Mouse (Mus musculus) midbrain, embryonic 11.5 days (tissue): ENCODE data around the gene Stac. TPM values are rescaled to one million over a fixed set of nuclear protein-coding genes. Genes with fewer than 3 reads are reported as not detected.

Source experiments
- ATAC-seq: fragments of 200-750 bp; cut with Nextera tagmentation; 2 replicates; pipeline ENCODE4 v1.8.0; 2017; ENCODE audit warnings: moderate TSS enrichment, moderate library complexity; ENCODE audit not compliant: low FRiP score
- DNase-seq: peaks from one replicate; pipeline ENCODE4 v3.0.0; 2015; ENCODE audit warnings: low spot score; ENCODE audit errors: missing footprints
- H3K27ac ChIP-seq: fragments of 300-500 bp; sonication (generic); 2 replicates; pipeline ENCODE4 v1.5.1; 2014; ENCODE audit warnings: low read depth, low read length
- H3K27me3 ChIP-seq: fragments of 300-500 bp; sonication (generic); 2 replicates; pipeline ENCODE4 v1.6.1; 2014; ENCODE audit warnings: mild to moderate bottlenecking, low read length, moderate library complexity, mixed read lengths; ENCODE audit not compliant: control insufficient read depth, insufficient read depth
- H3K36me3 ChIP-seq: fragments of 300-500 bp; sonication (generic); 2 replicates; pipeline ENCODE4 v1.6.1; 2014; ENCODE audit warnings: mild to moderate bottlenecking, low read length, moderate library complexity, mixed read lengths; ENCODE audit not compliant: control insufficient read depth, insufficient read depth
- H3K4me1 ChIP-seq: fragments of 300-500 bp; sonication (generic); 2 replicates; pipeline ENCODE4 v1.6.1; 2014; ENCODE audit warnings: low read length; ENCODE audit not compliant: control insufficient read depth, insufficient read depth
- H3K4me2 ChIP-seq: fragments of 300-500 bp; sonication (generic); 2 replicates; pipeline ENCODE4 v1.6.1; 2014; ENCODE audit warnings: mild to moderate bottlenecking, moderate library complexity
- H3K4me3 ChIP-seq: fragments of 300-500 bp; sonication (generic); 2 replicates; pipeline ENCODE4 v1.5.1; 2014; ENCODE audit warnings: low read depth, low read length
- H3K9ac ChIP-seq: fragments of 300-500 bp; sonication (generic); 2 replicates; pipeline ENCODE4 v1.6.1; 2014; ENCODE audit warnings: low read length
- H3K9me3 ChIP-seq: fragments of 300-500 bp; sonication (generic); 2 replicates; pipeline ENCODE4 v1.6.1; 2016; ENCODE audit warnings: low read length; ENCODE audit not compliant: control insufficient read depth
- WGBS: fragments of 180-500 bp; shearing (Covaris S2); extraction: QIAGEN DNeasy Blood & Tissue Kit; methylation state at CpG from one replicate; pipeline ENCODE4 v1.1.7; 2014; 5-methylcytosine and 5-hydroxymethylcytosine counted together
- polyA plus RNA-seq: library from polyadenylated mRNA; unstranded; fragments of >200 nt; fragmentation: Nextera tagmentation; extraction: Ambion mirVana; gene quantifications from 2 replicates; pipeline ENCODE4 v1.2.1, GENCODE M21; 2014

Gene Stac
- polyA plus RNA-seq = 0.34 and 0.69 TPM in 2 replicates

- Histone ChIP-seq H3K4me3 (peak within 1 kb of the TSS; percentile 51), H3K9ac (peak within 1 kb of the TSS; percentile 56), H3K36me3 (no peaks in the 10 kb centered on the region), H3K27me3 (peaks cover 5% of the 10 kb centered on the region; the same call in 1 of the 2 replicates), H3K27ac (no peak within 1 kb of the TSS), H3K9me3 (no peaks in the 10 kb centered on the region), H3K4me2 (peak within 1 kb of the TSS; percentile 93), H3K4me1 (no peaks in the 10 kb centered on the region)
- DNase-seq (peak; percentile 89), ATAC-seq (peak; percentile 88)
- 2% methylated on average over 62 of the region's 64 CpGs for WGBS
These were observed at the start of gene Stac for GRCm38 (mm10) chr9:111689680-111690483. Gene Stac, minus strand, starts transcription at chr9:111690348.

- H3K9ac ChIP-seq = no peak overlapping the region
- H3K4me1 ChIP-seq = no peaks in the 10 kb centered on the region
- H3K36me3 ChIP-seq = no peaks in the 10 kb centered on the region
- H3K27me3 ChIP-seq = no peaks in the 10 kb centered on the region
- H3K27ac ChIP-seq = no peak overlapping the region
- ATAC-seq (no peak), DNase-seq (peak; percentile 75)
- H3K4me3 ChIP-seq = no peak overlapping the region
- no peak overlapping the region for H3K4me2 ChIP-seq
- WGBS = 81% methylated on average over 10 of the region's 10 CpGs
- no peaks in the 10 kb centered on the region for H3K9me3 ChIP-seq
These were observed 49.5 kb upstream of the Stac start for GRCm38 (mm10) chr9:111739431-111740245.

GRCm38 (mm10) chr9:111739026-111739425 lies 48.9 kb upstream of the Stac start:
- Histone ChIP-seq H3K9me3 (no peaks in the 10 kb centered on the region), H3K4me2 (no peak overlapping the region), H3K27me3 (no peaks in the 10 kb centered on the region), H3K4me3 (no peak overlapping the region), H3K27ac (no peak overlapping the region), H3K9ac (no peak overlapping the region), H3K36me3 (no peaks in the 10 kb centered on the region), H3K4me1 (no peaks in the 10 kb centered on the region)
- ATAC-seq (no peak), DNase-seq (peak; percentile 45)
- 76% methylated on average over 3 of the region's 3 CpGs for WGBS

GRCm38 (mm10) chr9:111737796-111738195 lies 47.6 kb upstream of the Stac start:
- 84% methylated on average over 2 of the region's 2 CpGs for WGBS
- Histone ChIP-seq H3K4me1 (no peaks in the 10 kb centered on the region), H3K36me3 (no peaks in the 10 kb centered on the region), H3K4me3 (no peak overlapping the region), H3K4me2 (no peak overlapping the region), H3K9ac (no peak overlapping the region), H3K27ac (no peak overlapping the region), H3K27me3 (no peaks in the 10 kb centered on the region), H3K9me3 (no peaks in the 10 kb centered on the region)
- no peak for ATAC-seq
- DNase-seq = peak; percentile 60

- ATAC-seq (no peak), DNase-seq (peak; percentile 57)
- H3K4me2 ChIP-seq = no peak overlapping the region
- no peaks in the 10 kb centered on the region for H3K27me3 ChIP-seq
- H3K9me3 ChIP-seq = no peaks in the 10 kb centered on the region
- H3K9ac ChIP-seq = no peak overlapping the region
- no peak overlapping the region for H3K4me3 ChIP-seq
- no peaks in the 10 kb centered on the region for H3K36me3 ChIP-seq
- 76% methylated on average over 3 of the region's 3 CpGs for WGBS
- H3K4me1 ChIP-seq = no peaks in the 10 kb centered on the region
- no peak overlapping the region for H3K27ac ChIP-seq
These were observed 45.8 kb upstream of the Stac start for GRCm38 (mm10) chr9:111735931-111736330.

GRCm38 (mm10) chr9:111731939-111732670 lies 42.0 kb upstream of the Stac start:
- Histone ChIP-seq H3K4me1 (no peaks in the 10 kb centered on the region), H3K27me3 (no peaks in the 10 kb centered on the region), H3K4me3 (no peak overlapping the region), H3K9me3 (no peaks in the 10 kb centered on the region), H3K9ac (no peak overlapping the region), H3K4me2 (no peak overlapping the region), H3K27ac (no peak overlapping the region), H3K36me3 (no peaks in the 10 kb centered on the region)
- ATAC-seq (no peak), DNase-seq (no peak)
- WGBS = 91% methylated on average over 9 of the region's 9 CpGs

- H3K4me2 ChIP-seq = no peak overlapping the region
- DNase-seq = no peak
- H3K36me3 ChIP-seq = no peaks in the 10 kb centered on the region
- H3K4me3 ChIP-seq = no peak overlapping the region
- ATAC-seq = no peak
- H3K4me1 ChIP-seq = no peaks in the 10 kb centered on the region
- no peak overlapping the region for H3K27ac ChIP-seq
- H3K27me3 ChIP-seq = no peaks in the 10 kb centered on the region
- WGBS = 16% methylated on average over 5 of the region's 5 CpGs
- no peaks in the 10 kb centered on the region for H3K9me3 ChIP-seq
- H3K9ac ChIP-seq = no peak overlapping the region
These were observed 34.9 kb upstream of the Stac start for GRCm38 (mm10) chr9:111724981-111725593.

- Histone ChIP-seq H3K9ac (no peak overlapping the region), H3K9me3 (no peaks in the 10 kb centered on the region), H3K27ac (no peak overlapping the region), H3K36me3 (no peaks in the 10 kb centered on the region), H3K4me1 (no peaks in the 10 kb centered on the region), H3K4me2 (no peak overlapping the region), H3K27me3 (no peaks in the 10 kb centered on the region), H3K4me3 (no peak overlapping the region)
- DNase-seq (no peak), ATAC-seq (no peak)
- WGBS = 76% methylated on average over 3 of the region's 3 CpGs
These were observed 24.3 kb upstream of the Stac start for GRCm38 (mm10) chr9:111714457-111714856.
